Mouse (Mus musculus) embryonic facial prominence, embryonic 13.5 days (tissue): Measurements from ENCODE around the gene Pnp. TPM values are rescaled to one million over a fixed set of nuclear protein-coding genes. Genes with fewer than 3 reads are reported as not detected.
"Not testable (repeated sequence)": the region's sequence is repeated elsewhere in the genome, so short reads cannot be mapped to it uniquely, and the experiment has no call there.

Experiments
- ATAC-seq: fragments of 200-750 bp; cut with Nextera tagmentation; 2 replicates; pipeline ENCODE4 v1.8.0; 2017; ENCODE audit warnings: low read depth; ENCODE audit not compliant: insufficient number of reproducible peaks, insufficient read depth, low FRiP score, low TSS enrichment
- H3K27ac ChIP-seq: fragments of 300-500 bp; sonication (generic); 2 replicates; pipeline ENCODE4 v1.5.1; 2015; ENCODE audit warnings: moderate library complexity, mild to moderate bottlenecking, inconsistent platforms
- H3K27me3 ChIP-seq: fragments of 300-500 bp; sonication (generic); 2 replicates; pipeline ENCODE4 v1.6.1; 2015; ENCODE audit warnings: mild to moderate bottlenecking, inconsistent platforms
- H3K36me3 ChIP-seq: fragments of 300-500 bp; sonication (generic); 2 replicates; pipeline ENCODE4 v1.6.1; 2015; ENCODE audit warnings: mild to moderate bottlenecking, inconsistent platforms
- H3K4me1 ChIP-seq: fragments of 300-500 bp; sonication (generic); 2 replicates; pipeline ENCODE4 v1.6.1; 2015; ENCODE audit warnings: inconsistent platforms
- H3K4me2 ChIP-seq: fragments of 300-500 bp; sonication (generic); 2 replicates; pipeline ENCODE4 v1.6.1; 2015; ENCODE audit warnings: moderate library complexity, mild to moderate bottlenecking, inconsistent platforms
- H3K4me3 ChIP-seq: fragments of 300-500 bp; sonication (generic); 2 replicates; pipeline ENCODE4 v1.5.1; 2015; ENCODE audit warnings: mild to moderate bottlenecking, inconsistent platforms
- H3K9ac ChIP-seq: fragments of 300-500 bp; sonication (generic); 2 replicates; pipeline ENCODE4 v1.6.1; 2015; ENCODE audit warnings: mild to moderate bottlenecking, inconsistent platforms
- H3K9me3 ChIP-seq: fragments of 300-500 bp; sonication (generic); 2 replicates; pipeline ENCODE4 v1.6.1; 2016; ENCODE audit warnings: inconsistent platforms
- WGBS: fragments of 180-500 bp; shearing (Covaris S2); methylation state at CpG from one replicate; pipeline ENCODE4 v1.1.7; 2015; ENCODE audit warnings: mixed read lengths; 5-methylcytosine and 5-hydroxymethylcytosine counted together
- polyA plus RNA-seq: library from polyadenylated mRNA; unstranded; fragments of >200 nt; fragmentation: Nextera tagmentation; extraction: Ambion mirVana; gene quantifications from 2 replicates; pipeline ENCODE4 v1.2.1, GENCODE M21; 2015

Pnp gene
- polyA plus RNA-seq, 1 experiment from 2014 or later = 49.3 TPM

GRCm38 (mm10) chr14:50936649-50937048, 5.8 kb downstream of the Pnp start:
- H3K4me1 ChIP-seq = peaks cover 4% of the 10 kb centered on the region
- H3K27me3 ChIP-seq = no peaks in the 10 kb centered on the region
- no peak for ATAC-seq
- no peaks in the 10 kb centered on the region for H3K36me3 ChIP-seq
- WGBS = 56% methylated on average over 1 of the region's 1 CpGs
- no peak overlapping the region for H3K4me2 ChIP-seq
- no peak overlapping the region for H3K4me3 ChIP-seq
- H3K9ac ChIP-seq = no peak overlapping the region
- no peak overlapping the region for H3K27ac ChIP-seq
- H3K9me3 ChIP-seq = no peaks in the 10 kb centered on the region

GRCm38 (mm10) chr14:50938119-50938908, 7.4 kb downstream of the Pnp start:
- no peaks in the 10 kb centered on the region for H3K36me3 ChIP-seq

GRCm38 (mm10) chr14:50938940-50939339, 8.1 kb downstream of the Pnp start:
- no peaks in the 10 kb centered on the region for H3K27me3 ChIP-seq
- H3K4me1 ChIP-seq = no peaks in the 10 kb centered on the region
- H3K9me3 ChIP-seq = no peaks in the 10 kb centered on the region
- ATAC-seq = no peak
- no peak overlapping the region for H3K9ac ChIP-seq
- H3K36me3 ChIP-seq = no peaks in the 10 kb centered on the region
- no peak overlapping the region for H3K4me3 ChIP-seq
- no peak overlapping the region for H3K27ac ChIP-seq
- 39% methylated on average over 2 of the region's 2 CpGs for WGBS
- no peak overlapping the region for H3K4me2 ChIP-seq

More at GRCm38 (mm10) chr14:50938119-50938908, 7.4 kb downstream of the Pnp start:
- Histone ChIP-seq H3K9ac (no peak overlapping the region), H3K27me3 (no peaks in the 10 kb centered on the region), H3K9me3 (no peaks in the 10 kb centered on the region), H3K4me3 (no peak overlapping the region), H3K27ac (no peak overlapping the region), H3K4me1 (no peaks in the 10 kb centered on the region), H3K4me2 (no peak overlapping the region)
- 86% methylated on average over 3 of the region's 3 CpGs for WGBS
- no peak for ATAC-seq

GRCm38 (mm10) chr14:50943932-50944667, 13.2 kb downstream of the Pnp start, which contains the start of gene Gm49342:
Gene Gm49342, plus strand, starts transcription at chr14:50944517.
- Histone ChIP-seq H3K4me2 (peak within 1 kb of the TSS; percentile 69), H3K9ac (peak within 1 kb of the TSS; percentile 67), H3K27me3 (no peaks in the 10 kb centered on the region), H3K36me3 (0 out of 2 replicates have a peak, but pooled peaks cover under 1% of the 10 kb centered on the region), H3K27ac (peak within 1 kb of the TSS; percentile 89), H3K4me3 (peak within 1 kb of the TSS; percentile 50), H3K9me3 (no peaks in the 10 kb centered on the region), H3K4me1 (peaks cover 6% of the 10 kb centered on the region)
- 16% methylated on average over 31 of the region's 31 CpGs for WGBS
- peak; percentile 95 for ATAC-seq

GRCm38 (mm10) chr14:50944668-50945033, 13.8 kb downstream of the Pnp start:
- Histone ChIP-seq H3K27ac (peak overlapping the region; percentile 89), H3K4me3 (peak overlapping the region; percentile 50), H3K9ac (peak overlapping the region; percentile 67), H3K4me2 (peak overlapping the region; percentile 69)
- not testable (repeated sequence) for H3K36me3 ChIP-seq, H3K9me3 ChIP-seq, H3K4me1 ChIP-seq, H3K27me3 ChIP-seq
- ATAC-seq = peak; percentile 94
- 0% methylated on average over 15 of the region's 15 CpGs for WGBS

GRCm38 (mm10) chr14:50945081-50945480, 14.2 kb downstream of the Pnp start:
- 13% methylated on average over 6 of the region's 6 CpGs for WGBS
- H3K36me3 ChIP-seq, H3K9me3 ChIP-seq, H3K27me3 ChIP-seq, H3K4me1 ChIP-seq, ATAC-seq: not testable (repeated sequence)
- Histone ChIP-seq H3K4me2 (peak overlapping the region; percentile 69), H3K4me3 (peak overlapping the region; percentile 50), H3K9ac (peak overlapping the region; percentile 67), H3K27ac (peak overlapping the region; percentile 89)

- not testable (repeated sequence) for H3K27ac ChIP-seq, H3K36me3 ChIP-seq, H3K9me3 ChIP-seq, H3K27me3 ChIP-seq, H3K4me1 ChIP-seq, ATAC-seq
- peak overlapping the region; percentile 50 for H3K4me3 ChIP-seq
- peak overlapping the region; percentile 69 for H3K4me2 ChIP-seq
- 29% methylated on average over 3 of the region's 3 CpGs for WGBS
- 0 out of 2 replicates have a peak overlapping the region, but pooled peaks have one; percentile 67 for H3K9ac ChIP-seq
These were observed 14.6 kb downstream of the Pnp start for GRCm38 (mm10) chr14:50945526-50945925.

GRCm38 (mm10) chr14:50955487-50955886, 24.6 kb downstream of the Pnp start:
- peaks cover 10% of the 10 kb centered on the region for H3K36me3 ChIP-seq
- no peak for ATAC-seq
- H3K4me3 ChIP-seq = no peak overlapping the region
- 0 out of 2 replicates have a peak, but pooled peaks cover 4% of the 10 kb centered on the region for H3K4me1 ChIP-seq
- no peak overlapping the region for H3K27ac ChIP-seq
- no peak overlapping the region for H3K9ac ChIP-seq
- no peaks in the 10 kb centered on the region for H3K27me3 ChIP-seq
- H3K4me2 ChIP-seq = no peak overlapping the region
- WGBS = 87% methylated on average over 10 of the region's 10 CpGs
- no peaks in the 10 kb centered on the region for H3K9me3 ChIP-seq

- peak within 1 kb of the TSS; percentile 23 for H3K4me3 ChIP-seq
These were observed 25.1 kb downstream of the Pnp start, which contains the start of gene Pnp2 for GRCm38 (mm10) chr14:50955942-50956508. Gene Pnp2, plus strand, starts transcription at chr14:50955992.

GRCm38 (mm10) chr14:50956724-50957123, 25.8 kb downstream of the Pnp start:
- WGBS = 81% methylated on average over 6 of the region's 6 CpGs
- H3K36me3 ChIP-seq, H3K4me2 ChIP-seq, ATAC-seq, H3K4me3 ChIP-seq, H3K27ac ChIP-seq, H3K9ac ChIP-seq, H3K4me1 ChIP-seq, H3K27me3 ChIP-seq, H3K9me3 ChIP-seq: not testable (repeated sequence)

More at GRCm38 (mm10) chr14:50955942-50956508, 25.1 kb downstream of the Pnp start, which contains the start of gene Pnp2:
- H3K27ac ChIP-seq, H3K36me3 ChIP-seq, H3K27me3 ChIP-seq, H3K9me3 ChIP-seq, H3K9ac ChIP-seq, H3K4me1 ChIP-seq: not testable (repeated sequence)
- 7% methylated on average over 19 of the region's 19 CpGs for WGBS
- H3K4me2 ChIP-seq = peak within 1 kb of the TSS; percentile 52
- peak; percentile 74 for ATAC-seq

- not testable (repeated sequence) for H3K4me3 ChIP-seq, ATAC-seq, H3K4me2 ChIP-seq, H3K27me3 ChIP-seq, H3K27ac ChIP-seq, H3K4me1 ChIP-seq, H3K9me3 ChIP-seq, H3K9ac ChIP-seq, H3K36me3 ChIP-seq
- WGBS = 63% methylated on average over 3 of the region's 3 CpGs
These were observed 26.3 kb downstream of the Pnp start for GRCm38 (mm10) chr14:50957146-50957545.
